Mouse (Mus musculus): ENCODE data around the gene Khk. TPM values are rescaled to one million over a fixed set of nuclear protein-coding genes. Genes with fewer than 3 reads are reported as not detected.

Gene Khk
- total RNA-seq, 2 experiments from 2014 or later: 27.9 TPM

DNA sequence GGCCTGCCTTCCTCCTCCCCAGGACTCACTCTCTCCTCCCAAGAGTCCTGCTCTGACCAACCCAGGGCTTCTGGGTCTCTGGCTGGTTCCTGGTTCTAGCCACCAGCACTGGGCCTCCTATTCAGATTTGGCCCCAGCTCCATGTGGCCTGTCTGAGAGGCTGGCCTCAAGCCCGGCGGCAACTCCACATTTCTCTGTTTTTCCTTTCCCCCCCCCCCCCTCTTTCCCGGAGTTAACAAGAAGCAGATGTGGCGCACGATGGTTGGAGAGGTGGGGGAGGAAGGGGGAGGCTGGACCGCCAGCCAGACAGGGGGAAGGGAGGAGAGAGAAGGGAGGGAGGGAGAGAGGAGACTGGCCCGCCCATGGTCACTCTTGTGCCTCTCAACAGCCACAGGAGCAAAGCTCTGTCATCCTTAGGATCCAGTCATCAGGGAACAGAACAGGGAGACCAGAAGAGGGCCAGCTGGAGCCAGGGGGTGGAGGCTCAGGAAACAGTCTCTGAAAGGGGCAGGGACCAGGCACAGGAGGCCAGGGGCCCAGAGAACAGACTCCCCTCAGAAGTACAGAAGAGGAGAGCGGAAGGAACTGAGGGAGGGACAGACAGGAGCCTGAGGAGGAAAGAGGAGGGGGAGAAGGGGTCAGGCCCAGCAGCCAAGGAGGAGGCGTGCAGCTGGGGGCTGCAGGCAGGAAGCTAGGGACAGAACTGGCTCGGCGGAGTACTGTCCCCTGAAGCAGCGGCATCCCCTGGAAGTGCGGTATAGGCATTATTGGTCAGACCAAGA lies 8.0 kb upstream of the Khk start, which contains the start of gene Emilin1:
TSS of gene Emilin1 (plus strand) at position 343 of the 782 bp plus-strand sequence.
- peak; percentile 73 for DNase-seq

DNA sequence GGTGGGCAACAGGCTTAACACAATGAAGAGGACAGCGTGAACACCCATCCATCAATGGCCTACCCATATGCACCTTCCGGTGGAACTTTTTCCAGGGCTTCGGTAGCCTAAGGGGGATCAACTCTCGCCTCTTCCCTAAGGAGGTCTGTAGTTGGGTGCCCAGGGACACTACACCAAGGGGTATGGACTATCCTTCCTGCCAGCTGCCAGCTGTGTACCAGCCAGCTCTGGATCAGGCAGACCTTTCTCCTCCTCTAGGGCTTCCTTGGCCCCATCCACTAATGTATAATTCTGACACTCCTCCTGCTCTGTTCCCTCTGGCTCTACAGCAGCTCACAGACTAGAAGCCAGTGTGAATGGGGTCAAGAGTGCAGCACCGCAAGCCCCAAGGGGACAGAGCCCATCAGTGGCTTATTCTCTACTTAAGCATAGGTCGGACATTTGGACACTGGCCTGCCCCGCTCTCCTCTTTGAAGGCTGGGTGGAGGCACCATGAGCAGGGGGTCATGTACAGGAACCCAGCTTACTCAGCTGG lies 7.1 kb upstream of the Khk start:
- DNase-seq: no peak

DNA sequence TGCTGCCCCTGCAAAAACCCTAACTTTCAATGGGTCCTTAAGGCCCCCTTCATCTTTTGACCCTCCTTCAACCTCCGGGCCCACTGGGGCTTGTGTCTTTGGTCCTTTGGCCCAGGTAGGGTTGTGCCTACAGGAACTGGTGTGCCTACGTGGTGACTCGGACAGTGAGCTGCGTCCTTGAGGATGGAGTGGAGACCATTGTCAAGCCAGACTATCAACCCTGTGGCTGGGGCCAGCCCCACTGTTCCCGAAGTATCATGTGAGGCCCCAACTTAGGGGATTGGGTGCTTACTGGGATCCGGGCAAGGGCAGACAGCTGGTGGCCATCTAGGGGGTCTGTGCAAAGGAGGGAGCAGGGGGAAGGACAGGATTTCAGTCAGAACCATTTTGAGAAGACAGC lies 6.4 kb upstream of the Khk start:
- DNase-seq: no peak

GRCm38 (mm10) chr5:30915456-30915855 lies 5.8 kb upstream of the Khk start:
- DNase-seq: peak; percentile 31

GRCm38 (mm10) chr5:30915974-30916433 lies 5.2 kb upstream of the Khk start:
- peak; percentile 69 for DNase-seq

GRCm38 (mm10) chr5:30916841-30917240 lies 4.4 kb upstream of the Khk start:
- DNase-seq: peak; percentile 26

DNA sequence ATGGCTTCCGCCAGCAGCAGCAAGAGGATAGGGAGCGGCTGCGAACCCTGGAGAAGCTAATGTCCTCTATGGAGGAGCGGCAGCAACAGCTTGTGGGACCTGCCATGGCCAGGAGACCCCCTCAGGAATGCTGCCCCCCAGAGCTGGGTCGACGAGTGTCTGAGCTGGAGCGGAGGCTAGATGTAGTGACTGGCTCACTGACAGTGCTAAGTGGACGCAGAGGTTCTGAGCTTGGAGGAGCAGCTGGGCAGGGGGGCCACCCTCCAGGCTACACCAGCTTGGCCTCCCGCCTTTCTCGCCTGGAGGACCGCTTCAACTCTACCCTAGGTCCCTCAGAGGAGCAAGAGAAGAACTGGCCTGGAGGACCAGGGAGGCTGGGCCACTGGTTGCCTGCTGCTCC lies 3.9 kb upstream of the Khk start:
- DNase-seq: peak; percentile 19

- no peak for DNase-seq
Observed at GRCm38 (mm10) chr5:30917891-30918670, 3.1 kb upstream of the Khk start.

GRCm38 (mm10) chr5:30918691-30919090 lies 2.5 kb upstream of the Khk start:
- no peak for DNase-seq

GRCm38 (mm10) chr5:30919831-30920614 lies 1.2 kb upstream of the Khk start:
- no peak for DNase-seq

DNA sequence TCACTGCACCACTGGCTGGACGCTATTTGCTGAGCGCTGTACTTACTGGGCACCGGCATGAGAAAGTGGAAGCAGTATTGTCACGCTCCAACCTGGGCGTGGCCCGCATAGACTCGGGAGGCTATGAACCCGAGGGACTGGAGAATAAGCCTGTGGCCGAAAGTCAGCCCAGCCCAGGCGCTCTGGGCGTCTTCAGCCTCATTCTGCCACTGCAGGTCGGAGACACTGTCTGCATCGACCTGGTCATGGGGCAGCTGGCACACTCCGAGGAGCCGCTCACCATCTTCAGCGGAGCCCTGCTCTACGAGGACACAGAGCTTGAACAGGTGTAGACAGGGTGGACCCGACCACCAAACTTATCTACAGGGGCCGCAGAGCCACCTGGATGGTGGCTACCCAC lies 610 bp upstream of the Khk start:
- peak; percentile 28 for DNase-seq

- DNase-seq: no peak
Observed at GRCm38 (mm10) chr5:30922581-30923041, 1.4 kb downstream of the Khk start.

GRCm38 (mm10) chr5:30923119-30923518 lies 1.9 kb downstream of the Khk start:
- no peak for DNase-seq

DNA sequence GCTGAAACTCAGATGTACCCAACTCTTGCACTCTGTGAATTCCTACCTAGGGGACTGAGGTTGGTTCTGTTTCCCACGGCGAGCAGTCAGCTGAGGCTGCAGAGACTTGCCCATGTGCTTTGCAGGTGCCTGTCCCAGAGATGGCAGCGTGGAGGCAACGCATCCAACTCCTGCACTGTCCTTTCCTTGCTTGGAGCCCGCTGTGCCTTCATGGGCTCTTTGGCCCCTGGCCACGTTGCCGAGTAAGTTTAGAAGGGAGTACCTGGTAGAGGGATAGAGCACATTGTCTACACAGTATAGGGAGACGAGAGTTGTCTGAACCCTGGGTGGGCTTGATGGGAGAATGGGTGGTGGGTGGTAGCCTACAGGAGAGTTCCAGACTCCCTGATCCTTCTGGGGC lies 3.4 kb downstream of the Khk start:
- no peak for DNase-seq

GRCm38 (mm10) chr5:30925217-30925616 lies 4.0 kb downstream of the Khk start:
- no peak for DNase-seq

GRCm38 (mm10) chr5:30926073-30926472 lies 4.8 kb downstream of the Khk start:
- no peak for DNase-seq

GRCm38 (mm10) chr5:30927945-30928529 lies 6.8 kb downstream of the Khk start:
- DNase-seq: no peak

GRCm38 (mm10) chr5:30930121-30930520 lies 8.9 kb downstream of the Khk start:
- DNase-seq: peak; percentile 78

- DNase-seq: no peak
Observed at GRCm38 (mm10) chr5:30930846-30931245, 9.6 kb downstream of the Khk start.

DNA sequence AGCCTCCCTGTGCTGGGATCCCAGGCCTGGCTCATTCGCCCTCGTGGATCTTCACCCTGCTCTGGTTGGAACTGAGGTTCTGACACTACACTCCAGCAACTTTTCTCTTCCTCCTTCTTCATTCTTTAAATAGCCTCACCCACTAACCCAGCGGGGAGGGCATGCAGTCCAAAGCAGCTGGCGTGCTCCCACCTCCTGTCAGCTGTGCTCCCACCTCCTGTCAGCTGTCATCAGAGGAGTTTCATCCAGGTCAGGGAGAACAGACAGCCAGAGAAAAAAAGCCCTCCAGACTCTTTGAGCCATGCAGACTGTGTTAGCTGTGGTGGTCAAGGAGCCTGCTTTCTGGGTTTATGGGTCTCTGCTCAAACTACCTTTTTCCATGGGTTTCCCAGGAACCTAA lies 10.1 kb downstream of the Khk start:
- DNase-seq: peak; percentile 48

GRCm38 (mm10) chr5:30933705-30934104 lies 12.5 kb downstream of the Khk start:
- no peak for DNase-seq

All from gastrocnemius, postnatal 10 days (tissue).